Mouse (Mus musculus) ES-Bruce4 (cell line): Measurements from ENCODE around the gene Itih3. TPM values are rescaled to one million over a fixed set of nuclear protein-coding genes. Genes with fewer than 3 reads are reported as not detected.

Experiments used
- H3K27ac ChIP-seq: 2 replicates; pipeline ENCODE4 v1.5.1; 2012; ENCODE audit warnings: low read length, inconsistent platforms; ENCODE audit not compliant: insufficient read depth
- H3K27me3 ChIP-seq: 2 replicates; pipeline ENCODE4 v1.6.1; 2012; ENCODE audit warnings: mild to moderate bottlenecking, low read length, inconsistent platforms; ENCODE audit not compliant: control insufficient read depth, poor library complexity, insufficient read depth, severe bottlenecking
- H3K36me3 ChIP-seq: 2 replicates; pipeline ENCODE4 v1.6.1; 2012; ENCODE audit warnings: inconsistent platforms, mild to moderate bottlenecking, low read length, moderate library complexity; ENCODE audit not compliant: control insufficient read depth, poor library complexity, insufficient read depth, severe bottlenecking
- H3K4me1 ChIP-seq: one replicate; pipeline ENCODE4 v1.8.1; 2011; ENCODE audit warnings: low read length; ENCODE audit not compliant: control insufficient read depth, insufficient read depth
- H3K4me3 ChIP-seq: 2 replicates; pipeline ENCODE4 v1.5.1; 2011; ENCODE audit warnings: low read depth, mild to moderate bottlenecking, low read length
- H3K9ac ChIP-seq: 2 replicates; pipeline ENCODE4 v1.6.1; 2012; ENCODE audit warnings: low read depth, mild to moderate bottlenecking, inconsistent platforms; ENCODE audit not compliant: poor library complexity, severe bottlenecking
- H3K9me3 ChIP-seq: replicated peaks from 2 replicates; pipeline ENCODE4 v1.6.1; 2012; ENCODE audit warnings: mild to moderate bottlenecking, low read length, inconsistent platforms; ENCODE audit not compliant: control insufficient read depth, poor library complexity, insufficient read depth, severe bottlenecking
- CTCF ChIP-seq: IDR thresholded peaks from one replicate; pipeline ENCODE4 v1.8.1; 2011; ENCODE audit warnings: low read depth, low read length
- EP300 ChIP-seq: IDR thresholded peaks from 2 replicates; pipeline ENCODE4 v1.6.1; 2011; ENCODE audit warnings: low read depth, low read length; ENCODE audit not compliant: insufficient read depth
- POLR2A ChIP-seq: IDR thresholded peaks from one replicate; pipeline ENCODE4 v1.8.1; 2011; ENCODE audit warnings: low read length; ENCODE audit not compliant: insufficient read depth
- polyA plus RNA-seq: library from polyadenylated mRNA; stranded (reverse); fragments of >200 nt; gene quantifications from 2 replicates; pipeline ENCODE4 v1.2.4, GENCODE M21; 2011; ENCODE audit warnings: low read depth; ENCODE audit not compliant: missing spikeins, insufficient read depth, insufficient read length

The Itih3 gene
- polyA plus RNA-seq, 1 experiment = not detected

GRCm38 (mm10) chr14:30907814-30908265, 15.7 kb downstream of the Itih3 start:
- Histone ChIP-seq H3K4me1 (no peaks in the 10 kb centered on the region), H3K36me3 (no peaks in the 10 kb centered on the region), H3K9me3 (no peaks in the 10 kb centered on the region), H3K27ac (no peak overlapping the region), H3K4me3 (no peak overlapping the region), H3K9ac (no peak overlapping the region), H3K27me3 (no peaks in the 10 kb centered on the region)
- TF ChIP-seq EP300 = no peak
- TF ChIP-seq CTCF = no peak
- TF ChIP-seq POLR2A = no peak

- no peaks in the 10 kb centered on the region for H3K9me3 ChIP-seq
- no peak overlapping the region for H3K27ac ChIP-seq
- no peaks in the 10 kb centered on the region for H3K27me3 ChIP-seq
- no peaks in the 10 kb centered on the region for H3K4me1 ChIP-seq
- H3K4me3 ChIP-seq = no peak overlapping the region
- TF ChIP-seq CTCF = no peak
- H3K9ac ChIP-seq = no peak overlapping the region
- no peaks in the 10 kb centered on the region for H3K36me3 ChIP-seq
Observed at GRCm38 (mm10) chr14:30906001-30906400, 17.6 kb downstream of the Itih3 start.

- TF ChIP-seq CTCF (no peak), EP300 (no peak), POLR2A (no peak)
- Histone ChIP-seq H3K9me3 (no peaks in the 10 kb centered on the region), H3K36me3 (no peaks in the 10 kb centered on the region), H3K4me1 (no peaks in the 10 kb centered on the region), H3K4me3 (no peak overlapping the region), H3K9ac (no peak overlapping the region), H3K27me3 (no peaks in the 10 kb centered on the region), H3K27ac (no peak overlapping the region)
Observed at GRCm38 (mm10) chr14:30904307-30904706, 19.3 kb downstream of the Itih3 start.

- H3K4me1 ChIP-seq = no peaks in the 10 kb centered on the region
- H3K4me3 ChIP-seq = no peak overlapping the region
- no peak for TF ChIP-seq POLR2A
- TF ChIP-seq EP300 = no peak
- no peak for TF ChIP-seq CTCF
- H3K36me3 ChIP-seq = no peaks in the 10 kb centered on the region
- H3K9me3 ChIP-seq = no peaks in the 10 kb centered on the region
- H3K27me3 ChIP-seq = no peaks in the 10 kb centered on the region
- H3K9ac ChIP-seq = no peak overlapping the region
- H3K27ac ChIP-seq = no peak overlapping the region
Observed at GRCm38 (mm10) chr14:30903036-30903435, 20.5 kb downstream of the Itih3 start.

- Histone ChIP-seq H3K4me1 (no peaks in the 10 kb centered on the region), H3K27me3 (no peaks in the 10 kb centered on the region), H3K9me3 (no peaks in the 10 kb centered on the region), H3K36me3 (no peaks in the 10 kb centered on the region), H3K27ac (no peak overlapping the region), H3K9ac (no peak overlapping the region), H3K4me3 (no peak overlapping the region)
- no peak for TF ChIP-seq POLR2A
- no peak for TF ChIP-seq EP300
- TF ChIP-seq CTCF = no peak
Observed at GRCm38 (mm10) chr14:30902628-30903027, 20.9 kb downstream of the Itih3 start.

GRCm38 (mm10) chr14:30899972-30900371, 23.6 kb downstream of the Itih3 start:
- Histone ChIP-seq H3K9ac (no peak overlapping the region), H3K4me3 (no peak overlapping the region), H3K36me3 (no peaks in the 10 kb centered on the region), H3K27me3 (no peaks in the 10 kb centered on the region), H3K4me1 (no peaks in the 10 kb centered on the region), H3K27ac (no peak overlapping the region), H3K9me3 (no peaks in the 10 kb centered on the region)
- TF ChIP-seq POLR2A (no peak), EP300 (no peak), CTCF (no peak)
